ENCODE assay signal across 18 mouse cellular contexts in the genomic region with DNA sequence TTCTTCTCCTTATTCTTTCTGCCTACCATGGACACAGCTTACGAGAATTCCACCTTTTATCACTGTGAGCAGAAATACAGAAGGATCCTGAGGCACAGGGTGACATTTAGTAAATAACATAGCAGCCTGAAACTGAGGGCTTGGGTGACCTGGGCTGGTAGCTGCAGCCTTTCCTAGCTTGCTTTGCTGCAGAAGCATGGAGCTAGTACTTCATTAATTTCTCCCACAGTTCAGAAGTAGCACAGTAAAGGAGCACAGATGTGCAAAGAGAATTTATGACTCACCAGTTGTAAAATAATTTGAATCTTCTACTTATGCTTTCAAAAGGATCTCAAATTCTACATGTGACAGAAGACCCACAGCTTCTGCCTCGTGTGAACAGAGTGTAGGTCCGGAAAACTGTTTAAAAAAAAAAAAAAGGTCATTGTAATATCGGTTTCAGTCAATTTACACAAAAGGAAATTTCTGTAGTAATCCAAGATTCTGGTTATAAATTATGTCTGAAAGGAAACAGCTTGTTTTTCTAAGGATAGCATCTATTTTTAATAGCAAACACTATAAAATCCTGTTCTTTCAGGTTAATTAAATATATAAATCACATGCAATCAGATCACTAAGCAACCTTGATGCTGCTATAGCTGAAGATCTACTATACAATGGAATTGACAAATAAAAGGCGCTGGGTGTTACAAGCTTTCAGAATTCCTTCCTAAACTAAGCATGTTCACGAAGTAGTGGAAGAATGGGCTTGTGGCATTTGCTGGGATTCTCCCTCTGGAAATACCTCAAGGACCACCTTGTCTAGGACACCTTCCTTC.
"Had no signal": no experiment of that assay in that cellular context is flagged by ENCODE, and none has a peak within 500 bp of the region (broad histone marks: within the 10 kb centered on the region; RNA-seq: fewer than 3 reads in every experiment).

No protein-coding gene starts in this region.

- H3K9me3 ChIP-seq: midbrain, embryonic 10.5 days; midbrain, embryonic 12.5 days; neural tube, embryonic 13.5 days; neural tube, embryonic 15.5 days had no signal

- H3K27ac ChIP-seq: midbrain, embryonic 10.5 days; midbrain, embryonic 12.5 days; neural tube, embryonic 13.5 days; neural tube, embryonic 15.5 days had no signal

- H3K4me2 ChIP-seq: lung, embryonic 14.5 days; midbrain, embryonic 12.5 days; neural tube, embryonic 13.5 days; neural tube, embryonic 15.5 days had no signal

- H3K9ac ChIP-seq: lung, embryonic 14.5 days; midbrain, embryonic 12.5 days; neural tube, embryonic 13.5 days; neural tube, embryonic 15.5 days had no signal

- H3K4me3 ChIP-seq: midbrain, embryonic 10.5 days; midbrain, embryonic 12.5 days; myocyte; neural tube, embryonic 13.5 days; neural tube, embryonic 15.5 days had no signal

- H3K36me3 ChIP-seq: midbrain, embryonic 10.5 days; midbrain, embryonic 12.5 days; neural tube, embryonic 13.5 days; neural tube, embryonic 15.5 days had no signal

- H3K27me3 ChIP-seq: midbrain, embryonic 12.5 days; neural tube, embryonic 13.5 days; neural tube, embryonic 15.5 days had no signal

- ATAC-seq: midbrain, embryonic 16.5 days had no signal

- DNase-seq: lung, embryonic 14.5 days; lung, postnatal 10 days; lung, postnatal 4 days; midbrain, embryonic 14.5 days; retina, postnatal 1 day; right cerebral cortex, adult 18-20 months; right cerebral cortex, postnatal 25 days; right cerebral cortex, postnatal 4 days; spleen, adult 18-20 months; thymus, adult 18-20 months; thymus, postnatal 14 days; thymus, postnatal 36 days had no signal

- H3K4me1 ChIP-seq: midbrain, embryonic 10.5 days; midbrain, embryonic 12.5 days; neural tube, embryonic 13.5 days; neural tube, embryonic 15.5 days had no signal
